Mouse (Mus musculus): ENCODE data around the gene Fbxw20. TPM values are rescaled to one million over a fixed set of nuclear protein-coding genes. Genes with fewer than 3 reads are reported as not detected.

Fbxw20 gene
- not detected in 2 replicates for polyA plus RNA-seq (2012; rRNA removed)

GRCm38 (mm10) chr9:109234654-109235053 lies at the start of gene Fbxw20:
Fbxw20 (minus strand) TSS chr9:109234754.

GRCm38 (mm10) chr9:109195875-109196274 lies 38.7 kb downstream of the Fbxw20 start, which contains the start of gene Fbxw13:
Fbxw13 (minus strand) TSS chr9:109195975.

Other genes with a start within 250 kb of the Fbxw20 start
- gene Ucn2, start 248.7 kb downstream of the Fbxw20 start, polyA plus RNA-seq (2012; rRNA removed): 0.29 and 0.97 TPM in 2 replicates
- gene Pfkfb4, start 243.0 kb downstream of the Fbxw20 start, polyA plus RNA-seq (2012; rRNA removed): 12.2 and 14.2 TPM in 2 replicates
- gene Shisa5, start 196.2 kb downstream of the Fbxw20 start, polyA plus RNA-seq (2012; rRNA removed): 371 and 418 TPM in 2 replicates
- gene Trex1, start 175.0 kb downstream of the Fbxw20 start, polyA plus RNA-seq (2012; rRNA removed): 42.3 and 70.1 TPM in 2 replicates
- 5.3 and 8.5 TPM in 2 replicates for gene Atrip, start 160.6 kb downstream of the Fbxw20 start, polyA plus RNA-seq (2012; rRNA removed)
- gene Ccdc51, start 152.3 kb downstream of the Fbxw20 start, polyA plus RNA-seq (2012; rRNA removed): 2.9 and 3.4 TPM in 2 replicates
- 2.6 and 3.2 TPM in 2 replicates for gene Tma7, start 152.2 kb downstream of the Fbxw20 start, polyA plus RNA-seq (2012; rRNA removed)
- 6.5 and 9.5 TPM in 2 replicates for gene Plxnb1, start 139.4 kb downstream of the Fbxw20 start, polyA plus RNA-seq (2012; rRNA removed)
- gene Fbxw21, start 72.7 kb downstream of the Fbxw20 start, polyA plus RNA-seq (2012; rRNA removed): not detected in 2 replicates
- gene Fbxw13, start 38.8 kb downstream of the Fbxw20 start, polyA plus RNA-seq (2012; rRNA removed): not detected in 2 replicates
- not detected in 2 replicates for gene Fbxw14, start 52.9 kb upstream of the Fbxw20 start, polyA plus RNA-seq (2012; rRNA removed)
- gene Fbxw28, start 104.9 kb upstream of the Fbxw20 start, polyA plus RNA-seq (2012; rRNA removed): not detected in 2 replicates
- gene Fbxw22, start 169.5 kb upstream of the Fbxw20 start, polyA plus RNA-seq (2012; rRNA removed): not detected in 2 replicates
- gene Fbxw16, start 214.4 kb upstream of the Fbxw20 start, polyA plus RNA-seq (2012; rRNA removed): not detected in 2 replicates